Mouse (Mus musculus) urinary bladder, postnatal 25 days (tissue): ENCODE measurements at regions not wholly inside any gene's neighbourhood (a gene's known extent, or its start where the extent isn't known, plus 50 kb on each side); places are given as distances from the start of the nearest gene placed in this dataset.

Experiments used
- DNase-seq: peaks from one replicate; pipeline ENCODE4 v3.0.0; 2022; ENCODE audit warnings: low spot score

GRCm38 (mm10) chr12:32735224-32735623 is 84.1 kb upstream of the Nampt start:
- DNase-seq = no peak

- DNase-seq = no peak
Measured at GRCm38 (mm10) chr12:32741465-32741864, 77.9 kb upstream of the Nampt start.

GRCm38 (mm10) chr12:32757441-32758119 is 61.8 kb upstream of the Nampt start:
- no peak for DNase-seq

- no peak for DNase-seq
Measured at GRCm38 (mm10) chr12:32758150-32758549, 61.2 kb upstream of the Nampt start.

- DNase-seq = no peak
Measured at GRCm38 (mm10) chr12:32760627-32761026, 58.7 kb upstream of the Nampt start.

- no peak for DNase-seq
Measured at GRCm38 (mm10) chr12:32761055-32761454, 58.3 kb upstream of the Nampt start.

GRCm38 (mm10) chr12:32764271-32764670 is 55.1 kb upstream of the Nampt start:
- no peak for DNase-seq

GRCm38 (mm10) chr12:32764747-32765146 is 54.6 kb upstream of the Nampt start:
- DNase-seq = no peak

GRCm38 (mm10) chr12:32765861-32766260 is 53.5 kb upstream of the Nampt start:
- no peak for DNase-seq

- DNase-seq = no peak
Measured at GRCm38 (mm10) chr12:32766575-32766974, 52.8 kb upstream of the Nampt start.

- no peak for DNase-seq
Measured at GRCm38 (mm10) chr12:32767206-32768081, 51.9 kb upstream of the Nampt start.

- DNase-seq = no peak
Measured at GRCm38 (mm10) chr12:32768082-32768743, 51.1 kb upstream of the Nampt start.

- DNase-seq = no peak
Measured at GRCm38 (mm10) chr12:32768744-32769535, 50.4 kb upstream of the Nampt start.
